Mouse (Mus musculus) olfactory bulb, adult 2 months (tissue): ENCODE results near the gene Cep152. TPM values are rescaled to one million over a fixed set of nuclear protein-coding genes. Genes with fewer than 3 reads are reported as not detected.

Experiments
- H3K27ac ChIP-seq: fragments of 200-500 bp; 2 replicates; pipeline ENCODE4 v1.5.1; 2012; ENCODE audit warnings: low read depth, low read length; ENCODE audit not compliant: insufficient read depth
- H3K4me1 ChIP-seq: fragments of 200-500 bp; 2 replicates; pipeline ENCODE4 v1.6.1; 2012; ENCODE audit warnings: low read length; ENCODE audit not compliant: control insufficient read depth, insufficient read depth
- H3K4me3 ChIP-seq: fragments of 200-500 bp; 2 replicates; pipeline ENCODE4 v1.5.1; 2012; ENCODE audit warnings: mild to moderate bottlenecking, low read depth, low read length, moderate library complexity; ENCODE audit not compliant: insufficient read depth
- CTCF ChIP-seq: fragments of 200-500 bp; IDR thresholded peaks from 2 replicates; pipeline ENCODE4 v1.5.1; 2012; ENCODE audit warnings: low read depth, mild to moderate bottlenecking, low read length, moderate library complexity; ENCODE audit not compliant: insufficient read depth
- POLR2A ChIP-seq: fragments of 200-500 bp; IDR thresholded peaks from 2 replicates; pipeline ENCODE4 v1.6.1; 2012; ENCODE audit warnings: mild to moderate bottlenecking, low read depth, low read length, moderate library complexity; ENCODE audit not compliant: insufficient read depth
- WGBS: fragments of 180-500 bp; shearing (Covaris S2); methylation state at CpG from one replicate; pipeline ENCODE4 v1.1.7; 2018; 5-methylcytosine and 5-hydroxymethylcytosine counted together
- polyA plus RNA-seq: library from polyadenylated mRNA; stranded (reverse); fragments of >200 nt; gene quantifications from 2 replicates; pipeline ENCODE4 v1.2.4, GENCODE M21; 2012; ENCODE audit warnings: low replicate concordance; ENCODE audit not compliant: missing spikeins, insufficient read depth, insufficient read length

Cep152 gene
- polyA plus RNA-seq = not detected in 2 replicates

- H3K4me3 ChIP-seq = peak within 1 kb of the TSS; percentile 62
- peak within 1 kb of the TSS; percentile 31; the same call in 1 of the 2 replicates for H3K27ac ChIP-seq
- no peak for TF ChIP-seq POLR2A
- TF ChIP-seq CTCF = no peak
- H3K4me1 ChIP-seq = peaks cover 3% of the 10 kb centered on the region; the same call in 1 of the 2 replicates
- under 1% methylated on average over 50 of the region's 50 CpGs for WGBS
These were observed at the start of gene Cep152 for GRCm38 (mm10) chr2:125624837-125625351. Gene Cep152, minus strand, starts transcription at chr2:125625113.

- under 1% methylated on average over 79 of the region's 79 CpGs for WGBS
- peak within 1 kb of the TSS; percentile 70 for H3K27ac ChIP-seq
- TF ChIP-seq POLR2A (peak; percentile 71), CTCF (no peak)
- peak within 1 kb of the TSS; percentile 77 for H3K4me3 ChIP-seq
- peaks cover 2% of the 10 kb centered on the region; the same call in 1 of the 2 replicates for H3K4me1 ChIP-seq
These were observed 48.2 kb upstream of the Cep152 start, which contains the start of gene Eid1 for GRCm38 (mm10) chr2:125672957-125673631. Gene Eid1, plus strand, starts transcription at chr2:125673095.

GRCm38 (mm10) chr2:125672568-125672956 is 47.6 kb upstream of the Cep152 start:
- H3K4me1 ChIP-seq = peaks cover 2% of the 10 kb centered on the region; the same call in 1 of the 2 replicates
- no peak overlapping the region for H3K27ac ChIP-seq
- 15% methylated on average over 13 of the region's 20 CpGs for WGBS
- TF ChIP-seq POLR2A = no peak
- TF ChIP-seq CTCF = no peak
- H3K4me3 ChIP-seq = peak overlapping the region; percentile 77

GRCm38 (mm10) chr2:125670846-125671245 is 45.9 kb upstream of the Cep152 start:
- H3K4me1 ChIP-seq = peaks cover 2% of the 10 kb centered on the region; the same call in 1 of the 2 replicates
- H3K27ac ChIP-seq = no peak overlapping the region
- TF ChIP-seq POLR2A = no peak
- no peak for TF ChIP-seq CTCF
- H3K4me3 ChIP-seq = no peak overlapping the region
- 35% methylated on average over 1 of the region's 1 CpGs for WGBS

GRCm38 (mm10) chr2:125667721-125668120 is 42.8 kb upstream of the Cep152 start:
- no peak for TF ChIP-seq POLR2A
- no peak overlapping the region for H3K27ac ChIP-seq
- WGBS = 90% methylated on average over 7 of the region's 7 CpGs
- no peaks in the 10 kb centered on the region for H3K4me1 ChIP-seq
- no peak overlapping the region for H3K4me3 ChIP-seq

GRCm38 (mm10) chr2:125667184-125667583 is 42.3 kb upstream of the Cep152 start:
- Histone ChIP-seq H3K4me3 (no peak overlapping the region), H3K27ac (no peak overlapping the region), H3K4me1 (no peaks in the 10 kb centered on the region)
- WGBS = 76% methylated on average over 5 of the region's 5 CpGs
- no peak for TF ChIP-seq POLR2A
- no peak for TF ChIP-seq CTCF

GRCm38 (mm10) chr2:125666668-125667067 is 41.8 kb upstream of the Cep152 start:
- H3K27ac ChIP-seq = no peak overlapping the region
- no peaks in the 10 kb centered on the region for H3K4me1 ChIP-seq
- TF ChIP-seq CTCF (no peak), POLR2A (no peak)
- no peak overlapping the region for H3K4me3 ChIP-seq
- 86% methylated on average over 4 of the region's 4 CpGs for WGBS

- 94% methylated on average over 4 of the region's 4 CpGs for WGBS
- TF ChIP-seq POLR2A (no peak), CTCF (no peak)
- Histone ChIP-seq H3K27ac (no peak overlapping the region), H3K4me1 (no peaks in the 10 kb centered on the region), H3K4me3 (no peak overlapping the region)
These were observed 41.0 kb upstream of the Cep152 start for GRCm38 (mm10) chr2:125665909-125666308.

- WGBS = 83% methylated on average over 5 of the region's 5 CpGs
- no peak overlapping the region for H3K4me3 ChIP-seq
- TF ChIP-seq CTCF (no peak), POLR2A (no peak)
- no peaks in the 10 kb centered on the region for H3K4me1 ChIP-seq
- no peak overlapping the region for H3K27ac ChIP-seq
These were observed 40.3 kb upstream of the Cep152 start for GRCm38 (mm10) chr2:125665213-125665612.
